Mouse (Mus musculus): Measurements from ENCODE around the gene Olfr1490. TPM values are rescaled to one million over a fixed set of nuclear protein-coding genes. Genes with fewer than 3 reads are reported as not detected.

The Olfr1490 gene
- not detected for total RNA-seq (2023)

GRCm38 (mm10) chr19:13650791-13651190 lies at the start of gene Olfr1490:
TSS of gene Olfr1490 (plus strand) at chr19:13651091.

GRCm38 (mm10) chr19:13617075-13617474 lies 33.8 kb upstream of the Olfr1490 start, which contains the start of gene Olfr1487:
TSS of gene Olfr1487 (plus strand) at chr19:13617375.

GRCm38 (mm10) chr19:13631321-13631720 lies 19.6 kb upstream of the Olfr1490 start, which contains the start of gene Olfr1489:
TSS of gene Olfr1489 (plus strand) at chr19:13631621.

GRCm38 (mm10) chr19:13696968-13697367 lies 46.1 kb downstream of the Olfr1490 start, which contains the start of gene Olfr1491:
TSS of gene Olfr1491 (plus strand) at chr19:13697268.

Other genes starting within 250 kb of the Olfr1490 start
- gene Olfr1469, start 243.2 kb upstream of the Olfr1490 start, total RNA-seq (2023), result not detected
- not detected for gene Olfr1471, start 207.7 kb upstream of the Olfr1490 start, total RNA-seq (2023)
- gene Olfr1472, start 195.0 kb upstream of the Olfr1490 start, total RNA-seq (2023), result not detected
- not detected for gene Olfr1474, start 181.5 kb upstream of the Olfr1490 start, total RNA-seq (2023)
- not detected for gene Olfr1475, start 170.9 kb upstream of the Olfr1490 start, total RNA-seq (2023)
- gene Olfr1477, start 150.5 kb upstream of the Olfr1490 start, total RNA-seq (2023), result not detected
- not detected for gene Olfr1480, start 123.2 kb upstream of the Olfr1490 start, total RNA-seq (2023)
- gene Olfr1484, start 67.6 kb upstream of the Olfr1490 start, total RNA-seq (2023), result not detected
- not detected for gene Olfr1487, start 33.7 kb upstream of the Olfr1490 start, total RNA-seq (2023)
- not detected for gene Olfr1489, start 19.5 kb upstream of the Olfr1490 start, total RNA-seq (2023)
- not detected for gene Olfr1491, start 46.2 kb downstream of the Olfr1490 start, total RNA-seq (2023)
- gene Olfr1493-ps1, start 72.2 kb downstream of the Olfr1490 start, total RNA-seq (2023), result not detected
- gene Olfr1494, start 88.6 kb downstream of the Olfr1490 start, total RNA-seq (2023), result not detected
- not detected for gene Olfr1495, start 113.5 kb downstream of the Olfr1490 start, total RNA-seq (2023)
- not detected for gene Olfr1496, start 126.8 kb downstream of the Olfr1490 start, total RNA-seq (2023)
- gene Olfr1497, start 147.1 kb downstream of the Olfr1490 start, total RNA-seq (2023), result not detected
- gene Olfr1499, start 168.4 kb downstream of the Olfr1490 start, total RNA-seq (2023), result not detected
- not detected for gene Olfr1500, start 179.4 kb downstream of the Olfr1490 start, total RNA-seq (2023)
- not detected for gene Olfr1501, start 199.6 kb downstream of the Olfr1490 start, total RNA-seq (2023)
- not detected for gene Olfr1502, start 210.7 kb downstream of the Olfr1490 start, total RNA-seq (2023)
- gene Olfr1504, start 246.8 kb downstream of the Olfr1490 start, total RNA-seq (2023), result not detected